10 mouse cellular contexts compared by ENCODE assay signal in the genomic region with DNA sequence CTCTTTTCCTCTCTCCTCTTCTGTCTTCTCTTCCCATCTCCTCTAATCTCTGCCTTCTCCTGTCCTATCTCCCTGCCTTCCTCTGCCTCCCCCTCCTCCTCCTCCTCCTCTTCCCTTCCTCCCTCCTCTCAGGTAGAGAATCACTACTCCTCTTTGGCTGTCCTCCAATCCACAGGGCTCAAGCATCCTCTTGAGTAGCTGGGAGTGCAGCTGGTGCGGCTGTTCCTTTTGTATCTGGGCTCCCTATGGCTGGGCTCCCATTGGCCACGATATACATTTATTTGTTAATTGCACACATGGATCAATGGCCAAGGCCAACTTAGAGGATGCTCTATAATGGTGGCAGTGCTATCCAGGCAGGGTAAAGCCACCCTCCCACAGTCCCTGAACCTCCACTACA. TPM values are rescaled to one million over a fixed set of nuclear protein-coding genes. Genes with fewer than 3 reads are reported as not detected.
"Had no signal": no experiment of that assay in that cellular context is flagged by ENCODE, and none has a peak within 500 bp of the region (broad histone marks: within the 10 kb centered on the region; RNA-seq: fewer than 3 reads in every experiment).

No protein-coding gene starts in this region.

- ATAC-seq: intestine, embryonic 15.5 days had no signal

- H3K4me2 ChIP-seq: intestine, embryonic 15.5 days; limb, embryonic 15.5 days; liver, embryonic 13.5 days; midbrain, embryonic 13.5 days; neural tube, embryonic 12.5 days had no signal

- H3K36me3 ChIP-seq: intestine, embryonic 15.5 days; limb, embryonic 15.5 days; liver, embryonic 13.5 days; midbrain, embryonic 13.5 days; neural tube, embryonic 12.5 days had no signal

- H3K9ac ChIP-seq: intestine, embryonic 15.5 days; limb, embryonic 15.5 days; liver, embryonic 13.5 days; midbrain, embryonic 13.5 days; neural tube, embryonic 12.5 days had no signal

- H3K27ac ChIP-seq: intestine, embryonic 15.5 days; limb, embryonic 15.5 days; liver, embryonic 13.5 days; midbrain, embryonic 13.5 days; neural tube, embryonic 12.5 days had no signal

- DNase-seq: kidney, adult 18-20 months; kidney, postnatal 10 days; left cerebral cortex, postnatal 4 days; liver, embryonic 13.5 days; lung, postnatal 14 days had no signal

- H3K4me3 ChIP-seq: intestine, embryonic 15.5 days; limb, embryonic 15.5 days; liver, embryonic 13.5 days; midbrain, embryonic 13.5 days; neural tube, embryonic 12.5 days had no signal

- H3K9me3 ChIP-seq: intestine, embryonic 15.5 days; limb, embryonic 15.5 days; liver, embryonic 13.5 days; midbrain, embryonic 13.5 days; neural tube, embryonic 12.5 days had no signal

RNA-seq across cellular contexts. Expression of a gene that starts 1.3 kb away (rescaled TPM):
- total RNA-seq: layer of hippocampus, postnatal 14 days had no signal
